Mouse (Mus musculus): ENCODE data around the gene P2ry6. TPM values are rescaled to one million over a fixed set of nuclear protein-coding genes. Genes with fewer than 3 reads are reported as not detected.
A peak's percentile ranks its signal among the peaks of the same experiment; 100 is the strongest.

P2ry6 gene
- total RNA-seq (2021), result 1 to 10 TPM; 2.9 to 3.9 TPM
- long read RNA-seq, partial matches to known transcripts, result 0 of 3 reads
- long read RNA-seq, other reads (novel, unspliced or antisense), result 1 of 3 reads

- no peak for DNase-seq (ENCODE audit: low spot score in 2 of 2)
These were observed at the start of gene P2ry6 for GRCm38 (mm10) chr7:100974135-100974903. Gene P2ry6, minus strand, starts transcription at chr7:100974649.

GRCm38 (mm10) chr7:101017492-101017891, 43.0 kb upstream of the P2ry6 start:
- peak in 1 of 2 experiments; percentile 42 for DNase-seq (ENCODE audit: low spot score in 2 of 2)

- no peak for DNase-seq (ENCODE audit: low spot score in 2 of 2)
These were observed 42.6 kb upstream of the P2ry6 start for GRCm38 (mm10) chr7:101017021-101017461.

GRCm38 (mm10) chr7:101014985-101015384, 40.5 kb upstream of the P2ry6 start:
- DNase-seq (ENCODE audit: low spot score in 2 of 2), result no peak

- no peak for DNase-seq (ENCODE audit: low spot score in 2 of 2)
These were observed 39.6 kb upstream of the P2ry6 start for GRCm38 (mm10) chr7:101014041-101014440.

GRCm38 (mm10) chr7:101012541-101012940, 38.1 kb upstream of the P2ry6 start, which contains the start of gene P2ry2:
Gene P2ry2, minus strand, starts transcription at chr7:101012866.
- no peak for DNase-seq (ENCODE audit: low spot score in 2 of 2)

- DNase-seq (ENCODE audit: low spot score in 2 of 2), result peak in 1 of 2 experiments; percentile 28
These were observed 37.4 kb upstream of the P2ry6 start for GRCm38 (mm10) chr7:101011681-101012367.

GRCm38 (mm10) chr7:101010741-101011140, 36.3 kb upstream of the P2ry6 start:
- no peak for DNase-seq (ENCODE audit: low spot score in 2 of 2)

- DNase-seq (ENCODE audit: low spot score in 2 of 2), result no peak
These were observed 31.8 kb upstream of the P2ry6 start for GRCm38 (mm10) chr7:101006201-101006600.

GRCm38 (mm10) chr7:101005119-101005518, 30.7 kb upstream of the P2ry6 start:
- no peak for DNase-seq (ENCODE audit: low spot score in 2 of 2)

GRCm38 (mm10) chr7:101003442-101004326, 29.2 kb upstream of the P2ry6 start:
- no peak for DNase-seq (ENCODE audit: low spot score in 2 of 2)

- DNase-seq (ENCODE audit: low spot score in 2 of 2), result no peak
These were observed 27.8 kb upstream of the P2ry6 start for GRCm38 (mm10) chr7:101002274-101002673.

- DNase-seq (ENCODE audit: low spot score in 2 of 2), result no peak
These were observed 25.2 kb upstream of the P2ry6 start for GRCm38 (mm10) chr7:100999623-101000022.

GRCm38 (mm10) chr7:100998578-100998960, 24.1 kb upstream of the P2ry6 start:
- DNase-seq (ENCODE audit: low spot score in 2 of 2), result no peak

GRCm38 (mm10) chr7:100997951-100998577, 23.6 kb upstream of the P2ry6 start:
- DNase-seq (ENCODE audit: low spot score in 2 of 2), result no peak

GRCm38 (mm10) chr7:100997215-100997614, 22.8 kb upstream of the P2ry6 start:
- no peak for DNase-seq (ENCODE audit: low spot score in 2 of 2)

- DNase-seq (ENCODE audit: low spot score in 2 of 2), result no peak
These were observed 21.5 kb upstream of the P2ry6 start for GRCm38 (mm10) chr7:100995951-100996350.

GRCm38 (mm10) chr7:100995260-100995864, 20.9 kb upstream of the P2ry6 start:
- DNase-seq (ENCODE audit: low spot score in 2 of 2), result no peak

- no peak for DNase-seq (ENCODE audit: low spot score in 2 of 2)
These were observed 18.7 kb upstream of the P2ry6 start for GRCm38 (mm10) chr7:100993166-100993565.

- DNase-seq (ENCODE audit: low spot score in 2 of 2), result no peak
These were observed 17.5 kb upstream of the P2ry6 start for GRCm38 (mm10) chr7:100991972-100992371.

All from layer of hippocampus, adult 18-20 months (tissue).